9 mouse cellular contexts compared by ENCODE assay signal in the genomic region with DNA sequence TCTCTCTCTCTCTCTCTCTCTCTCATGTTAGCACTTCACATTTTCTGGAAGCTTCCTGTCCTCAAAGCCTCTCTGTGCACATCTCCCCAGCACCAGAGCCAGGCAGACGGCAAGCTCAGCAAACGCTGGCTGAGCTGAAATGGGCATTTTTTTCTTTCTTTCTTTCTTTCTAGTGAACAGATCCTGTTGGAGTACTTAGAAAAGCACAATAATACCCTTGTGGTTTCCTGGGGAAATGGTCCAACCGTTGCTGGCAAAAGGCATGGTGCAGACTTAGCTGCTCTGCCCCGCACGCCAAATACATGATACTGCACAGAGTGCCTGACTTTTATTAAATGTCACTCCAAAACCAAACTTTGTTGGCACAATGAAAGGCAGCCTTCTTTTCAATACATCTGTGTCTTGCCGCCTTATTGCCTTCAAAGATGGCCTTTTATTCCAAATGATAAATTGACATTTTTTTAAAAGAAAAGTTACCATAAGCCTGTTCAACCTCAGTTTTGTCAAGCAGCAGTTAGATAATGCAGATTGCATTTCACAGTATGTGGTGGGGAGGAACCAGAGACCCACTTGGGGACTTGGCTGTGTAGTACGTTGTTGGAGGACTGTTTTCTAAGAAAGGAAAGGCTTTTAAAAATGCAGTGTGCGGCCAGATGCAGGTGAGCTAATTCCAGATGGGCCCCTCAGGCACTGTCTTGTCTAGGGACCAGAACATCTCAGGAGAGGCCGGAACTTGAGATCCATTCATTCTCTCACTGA. TPM values are rescaled to one million over a fixed set of nuclear protein-coding genes. Genes with fewer than 3 reads are reported as not detected.
DNase-seq lines count a peak whose midpoint lies in the region; ATAC-seq lines count a peak whose summit lies in the region.
"Had no signal": no experiment of that assay in that cellular context is flagged by ENCODE, and none has a peak within 500 bp of the region (broad histone marks: within the 10 kb centered on the region; RNA-seq: fewer than 3 reads in every experiment).

No protein-coding gene starts in this region.

- DNase-seq in layer of hippocampus, adult 8-10 months (ENCODE audit: low spot score in 2 of 2) = peak; percentile 17 to 51
- no peak for DNase-seq in layer of hippocampus, postnatal 25 days (ENCODE audit: extremely low spot score in 1 of 2, low spot score in 1 of 2)
- DNase-seq in midbrain, embryonic 14.5 days = peak; percentile 51
- DNase-seq in ovary, postnatal 10 days (ENCODE audit: low spot score) = no peak
- no peak for DNase-seq in kidney, postnatal 25 days
- DNase-seq in lung, postnatal 25 days (ENCODE audit: low spot score) = no peak

- WGBS in embryonic facial prominence, embryonic 13.5 days = 35% methylated on average over 9 of the region's 9 CpGs
- WGBS in heart, embryonic 16.5 days = 66% methylated on average over 9 of the region's 9 CpGs
- WGBS in midbrain, embryonic 14.5 days = 43% methylated on average over 9 of the region's 9 CpGs

- H3K4me2 ChIP-seq in embryonic facial prominence, embryonic 13.5 days = no peak overlapping the region
- no peak overlapping the region for H3K4me2 ChIP-seq in heart, embryonic 16.5 days (ENCODE audit: low read depth, low read length)
- H3K4me2 ChIP-seq in midbrain, embryonic 14.5 days (ENCODE audit: low read length) = no peak overlapping the region

- 0 out of 2 replicates have a peak, but pooled peaks have one; percentile 39 for ATAC-seq in embryonic facial prominence, embryonic 13.5 days (ENCODE audit: insufficient number of reproducible peaks, insufficient read depth, low FRiP score, low TSS enrichment, low read depth)
- ATAC-seq in heart, embryonic 16.5 days (replicated peaks; ENCODE audit: extremely low read depth, insufficient read depth, low FRiP score) = peak; percentile 52
- no peak for ATAC-seq in midbrain, embryonic 14.5 days (ENCODE audit: low FRiP score, low TSS enrichment)

- peak overlapping the region; percentile 88 for H3K27ac ChIP-seq in embryonic facial prominence, embryonic 13.5 days
- peak overlapping the region; percentile 57; the same call in 1 of the 2 replicates for H3K27ac ChIP-seq in heart, embryonic 16.5 days (ENCODE audit: low read length)
- peak overlapping the region; percentile 47 for H3K27ac ChIP-seq in midbrain, embryonic 14.5 days (replicated peaks; ENCODE audit: low read depth, low read length)

- no peaks in the 10 kb centered on the region for H3K27me3 ChIP-seq in embryonic facial prominence, embryonic 13.5 days
- no peaks in the 10 kb centered on the region for H3K27me3 ChIP-seq in heart, embryonic 16.5 days (ENCODE audit: control insufficient read depth, insufficient read depth, low read length)
- H3K27me3 ChIP-seq in midbrain, embryonic 14.5 days (ENCODE audit: control insufficient read depth, insufficient read depth, low read length) = no peaks in the 10 kb centered on the region

- H3K9me3 ChIP-seq in embryonic facial prominence, embryonic 13.5 days = no peaks in the 10 kb centered on the region
- H3K9me3 ChIP-seq in heart, embryonic 16.5 days (replicated peaks; ENCODE audit: control insufficient read depth, low read length) = no peaks in the 10 kb centered on the region
- no peaks in the 10 kb centered on the region for H3K9me3 ChIP-seq in midbrain, embryonic 14.5 days (ENCODE audit: control insufficient read depth, low read length)

- peaks cover 70% of the 10 kb centered on the region for H3K4me1 ChIP-seq in embryonic facial prominence, embryonic 13.5 days
- no peaks in the 10 kb centered on the region; the same call in none of the 2 replicates for H3K4me1 ChIP-seq in heart, embryonic 16.5 days (ENCODE audit: control insufficient read depth, insufficient read depth, low read length)
- peaks cover 22% of the 10 kb centered on the region for H3K4me1 ChIP-seq in midbrain, embryonic 14.5 days (ENCODE audit: control insufficient read depth, insufficient read depth, low read length)

- no peaks in the 10 kb centered on the region for H3K36me3 ChIP-seq in embryonic facial prominence, embryonic 13.5 days
- peaks cover 2% of the 10 kb centered on the region; the same call in 1 of the 2 replicates for H3K36me3 ChIP-seq in heart, embryonic 16.5 days (ENCODE audit: control insufficient read depth, insufficient read depth)
- no peaks in the 10 kb centered on the region for H3K36me3 ChIP-seq in midbrain, embryonic 14.5 days (ENCODE audit: control insufficient read depth, insufficient read depth, low read length)

- no peak overlapping the region for H3K4me3 ChIP-seq in embryonic facial prominence, embryonic 13.5 days
- H3K4me3 ChIP-seq in heart, embryonic 16.5 days (ENCODE audit: low read length) = no peak overlapping the region
- no peak overlapping the region for H3K4me3 ChIP-seq in midbrain, embryonic 14.5 days (replicated peaks; ENCODE audit: low read depth, low read length)

- H3K9ac ChIP-seq in embryonic facial prominence, embryonic 13.5 days = peak overlapping the region; percentile 37; the same call in 1 of the 2 replicates
- H3K9ac ChIP-seq in heart, embryonic 16.5 days (ENCODE audit: low read length) = no peak overlapping the region; the same call in 1 of the 2 replicates
- H3K9ac ChIP-seq in midbrain, embryonic 14.5 days (replicated peaks; ENCODE audit: low read length) = no peak overlapping the region

RNA-seq across cellular contexts. Expression of a gene that starts 46.9 kb away (rescaled TPM):
- total RNA-seq in layer of hippocampus, adult 8-10 months (2022) = not detected
- total RNA-seq in layer of hippocampus, postnatal 25 days (2021) = not detected
- not detected in 2 replicates for polyA plus RNA-seq in embryonic facial prominence, embryonic 13.5 days (2015; fragmentation: Nextera tagmentation; extraction: Ambion mirVana)
- polyA plus RNA-seq in heart, embryonic 16.5 days (2015; fragmentation: Nextera tagmentation; extraction: Ambion mirVana) = 0.13 TPM in 1 of 2 replicates, not detected in the other
- polyA plus RNA-seq in midbrain, embryonic 14.5 days (2014; fragmentation: Nextera tagmentation; extraction: Ambion mirVana) = not detected in 2 replicates
- polyA plus RNA-seq: heart, embryonic 14.5 days had no signal

Comparison
In these comparisons a context has a peak if more than half of its experiments do, and no peak if none do; other contexts are left out.
1. DNase-seq: peak in layer of hippocampus, adult 8-10 months (2 of 2) and midbrain, embryonic 14.5 days (single experiment); none in layer of hippocampus, postnatal 25 days (0 of 2), ovary, postnatal 10 days (single experiment), kidney, postnatal 25 days (0 of 2) and lung, postnatal 25 days (single experiment).
2. Peak in every context shown above with its lines, with median percentiles within 50 percentile points of each other: H3K27ac ChIP-seq.